Mouse (Mus musculus) T-cell, adult 2 months (primary cell): ENCODE data around the gene Gdpd4.

Source experiments
- DNase-seq: peaks from one replicate; pipeline ENCODE4 v3.0.0; 2022; ENCODE audit warnings: low spot score

The Gdpd4 gene

DNA sequence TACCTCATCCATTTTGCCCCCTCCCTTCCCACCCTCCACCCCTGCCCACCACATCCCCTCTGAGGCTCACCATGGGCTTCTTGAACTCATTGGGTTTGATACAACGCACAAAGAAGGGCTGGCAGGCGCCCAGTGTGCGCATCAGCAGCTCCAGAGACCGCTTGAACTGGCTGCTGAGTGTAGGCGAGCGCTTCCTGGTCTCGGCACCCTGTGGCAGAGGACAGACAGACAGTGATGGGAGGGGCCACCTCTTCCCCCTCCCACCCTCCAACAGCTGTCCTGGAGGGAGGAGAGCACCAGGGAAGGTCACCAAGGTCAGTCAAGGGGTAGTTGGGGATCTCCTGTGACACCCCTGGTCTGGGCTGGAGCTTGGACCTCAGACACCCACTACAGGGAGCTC lies 165.6 kb downstream of the Gdpd4 start:
- no peak for DNase-seq

GRCm38 (mm10) chr7:98086346-98086745 lies 166.6 kb downstream of the Gdpd4 start:
- DNase-seq, result no peak

DNA sequence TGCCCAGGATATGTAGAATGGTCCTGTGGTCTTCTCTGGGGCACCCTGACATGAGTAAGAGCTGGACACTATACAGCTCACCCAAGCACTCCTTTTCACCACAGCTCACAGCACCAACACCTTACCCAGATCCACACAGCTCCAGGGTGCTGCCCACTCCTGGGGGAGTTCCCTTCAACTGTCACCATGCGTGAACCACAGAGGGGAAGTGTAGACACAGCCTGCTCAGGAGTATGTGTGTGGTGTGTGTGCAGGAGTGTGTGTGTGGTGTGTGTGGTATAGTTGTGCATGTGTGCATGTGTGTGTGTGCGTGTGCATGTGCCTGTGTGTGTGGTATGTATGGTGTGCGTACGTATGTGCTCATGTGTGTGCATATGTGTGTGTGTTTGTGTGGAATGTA lies 176.1 kb downstream of the Gdpd4 start:
- DNase-seq, result no peak

DNA sequence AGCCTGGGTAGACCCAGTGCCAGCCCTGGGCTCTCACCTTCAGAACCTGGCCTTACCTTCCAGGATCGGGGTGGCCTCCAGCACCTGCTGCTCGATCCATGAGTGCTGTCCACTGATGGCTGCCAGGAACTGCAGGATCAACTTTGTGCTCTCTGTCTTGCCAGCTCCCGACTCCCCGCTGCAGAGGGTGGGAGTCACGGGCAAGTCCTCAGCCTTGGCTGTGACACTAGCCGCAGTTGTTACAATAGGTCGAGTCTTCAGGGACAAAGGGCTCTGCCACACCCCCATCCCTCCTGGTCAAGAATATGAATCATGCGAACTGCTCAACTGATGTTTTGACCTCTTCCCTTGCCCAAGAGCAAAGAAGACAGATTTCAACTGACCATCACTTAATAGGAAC lies 177.8 kb downstream of the Gdpd4 start:
- DNase-seq, result no peak
